Mouse (Mus musculus) megakaryocyte progenitor cell, adult 5-6 weeks (primary cell): ENCODE measurements at regions not wholly inside any gene's neighbourhood (a gene's known extent, or its start where the extent isn't known, plus 50 kb on each side); places are given as distances from the start of the nearest gene placed in this dataset.

Experiments
- ATAC-seq: replicated peaks from 2 replicates; pipeline ENCODE4 v1.8.0; 2016; ENCODE audit warnings: mild to moderate bottlenecking, moderate TSS enrichment, inconsistent platforms; ENCODE audit not compliant: poor library complexity

- ATAC-seq = no peak
These were observed 162.4 kb downstream of the Sim1 start for GRCm38 (mm10) chr10:51056950-51057349.

GRCm38 (mm10) chr10:51058333-51058732 lies 163.8 kb downstream of the Sim1 start:
- ATAC-seq = no peak

GRCm38 (mm10) chr10:51101590-51101989 lies 207.0 kb downstream of the Sim1 start:
- no peak for ATAC-seq

GRCm38 (mm10) chr10:51151833-51152232 lies 257.3 kb downstream of the Sim1 start:
- no peak for ATAC-seq

GRCm38 (mm10) chr10:51153484-51153985 lies 259.0 kb downstream of the Sim1 start:
- ATAC-seq = no peak

GRCm38 (mm10) chr10:51154016-51154415 lies 259.5 kb downstream of the Sim1 start:
- no peak for ATAC-seq

- no peak for ATAC-seq
These were observed 260.2 kb downstream of the Sim1 start for GRCm38 (mm10) chr10:51154743-51155142.

GRCm38 (mm10) chr10:51173619-51174018 lies 279.1 kb downstream of the Sim1 start:
- no peak for ATAC-seq

GRCm38 (mm10) chr10:51175993-51176577 lies 281.5 kb downstream of the Sim1 start:
- no peak for ATAC-seq

GRCm38 (mm10) chr10:51176692-51177091 lies 282.1 kb downstream of the Sim1 start:
- no peak for ATAC-seq

- ATAC-seq = peak; percentile 23; the same call in 1 of the 2 replicates
These were observed 287.2 kb downstream of the Sim1 start for GRCm38 (mm10) chr10:51181752-51182151.

- no peak for ATAC-seq
These were observed 288.9 kb upstream of the Gm49339 start for GRCm38 (mm10) chr10:51191407-51192059.

- no peak for ATAC-seq
These were observed 260.9 kb upstream of the Gm49339 start for GRCm38 (mm10) chr10:51219481-51219880.

GRCm38 (mm10) chr10:51233592-51233991 lies 246.8 kb upstream of the Gm49339 start:
- ATAC-seq = no peak

GRCm38 (mm10) chr10:51235586-51236575 lies 244.5 kb upstream of the Gm49339 start:
- ATAC-seq = no peak

- no peak for ATAC-seq
These were observed 242.3 kb upstream of the Gm49339 start for GRCm38 (mm10) chr10:51238103-51238502.

- no peak for ATAC-seq
These were observed 227.0 kb upstream of the Gm49339 start for GRCm38 (mm10) chr10:51253439-51253838.

- no peak for ATAC-seq
These were observed 222.8 kb upstream of the Gm49339 start for GRCm38 (mm10) chr10:51257587-51258049.

- ATAC-seq = no peak
These were observed 209.0 kb upstream of the Gm49339 start for GRCm38 (mm10) chr10:51271364-51271763.

GRCm38 (mm10) chr10:51278195-51278594 lies 202.2 kb upstream of the Gm49339 start:
- ATAC-seq = no peak

- ATAC-seq = no peak
These were observed 198.0 kb upstream of the Gm49339 start for GRCm38 (mm10) chr10:51282451-51282850.
